Mouse (Mus musculus): ENCODE data around the gene Zfp811. TPM values are rescaled to one million over a fixed set of nuclear protein-coding genes. Genes with fewer than 3 reads are reported as not detected.
A peak's percentile ranks its signal among the peaks of the same experiment; 100 is the strongest.

The Zfp811 gene
- polyA plus RNA-seq, 1 experiment: 0.01 TPM

GRCm38 (mm10) chr17:32789244-32789643, 20.5 kb downstream of the Zfp811 start:
- no peak for TF ChIP-seq MYOD1 (IDR thresholded peaks at IDR 0.05; ENCODE audit: control insufficient read depth, insufficient read length, low read depth)
- no peak for TF ChIP-seq MAX (IDR thresholded peaks at IDR 0.05)
- TF ChIP-seq CTCF (IDR thresholded peaks at IDR 0.05; ENCODE audit: control insufficient read depth, insufficient read depth, insufficient read length): no peak
- no peak for TF ChIP-seq USF1 (IDR thresholded peaks at IDR 0.05; ENCODE audit: low read depth)
- no peak for TF ChIP-seq MYOG (IDR thresholded peaks at IDR 0.05; ENCODE audit: control insufficient read depth, extremely low read depth, insufficient read length)
- no peak for TF ChIP-seq CEBPB (IDR thresholded peaks at IDR 0.05; ENCODE audit: low read depth)
- TF ChIP-seq FOSL1 (IDR thresholded peaks at IDR 0.05; ENCODE audit: insufficient read depth, low read length, poor library complexity, severe bottlenecking): no peak
- Histone ChIP-seq H3K36me3 (ENCODE audit: control insufficient read depth, insufficient read depth) (peaks cover 17% of the 10 kb centered on the region), H3ac (ENCODE audit: control insufficient read depth, insufficient read length, low read depth) (no peak overlapping the region), H3K79me3 (ENCODE audit: low read depth) (peaks cover 31% of the 10 kb centered on the region), H3K27me3 (ENCODE audit: control insufficient read depth, insufficient read depth, insufficient read length) (no peaks in the 10 kb centered on the region), H3K4me3 (ENCODE audit: insufficient read depth, poor library complexity, severe bottlenecking) (no peak overlapping the region), H3K79me2 (ENCODE audit: control insufficient read depth, insufficient read depth) (peaks cover 38% of the 10 kb centered on the region)

DNA sequence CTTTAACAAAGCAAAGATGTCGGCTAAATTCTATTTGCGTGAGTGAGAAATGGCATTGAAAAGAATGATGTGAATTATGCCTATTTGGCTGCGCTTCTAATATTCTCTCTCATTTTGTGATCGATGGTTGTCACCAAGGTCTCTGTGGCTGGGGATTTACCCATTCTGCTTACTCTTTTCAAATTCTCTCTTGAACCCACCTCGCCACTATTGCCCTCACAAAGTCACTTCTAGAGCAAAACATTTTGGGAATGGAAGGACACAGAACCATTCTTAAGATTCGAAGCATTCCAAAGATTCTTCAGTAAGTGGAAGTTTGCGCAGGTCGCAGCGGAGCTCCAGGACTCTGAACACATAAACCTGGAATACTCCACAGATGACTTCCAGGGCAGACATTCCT, 21.2 kb downstream of the Zfp811 start:
- Histone ChIP-seq H3K79me2 (ENCODE audit: control insufficient read depth, insufficient read depth) (peaks cover 45% of the 10 kb centered on the region), H3ac (ENCODE audit: control insufficient read depth, insufficient read length, low read depth) (no peak overlapping the region), H3K4me3 (ENCODE audit: insufficient read depth, poor library complexity, severe bottlenecking) (peak overlapping the region; percentile 86), H3K36me3 (ENCODE audit: control insufficient read depth, insufficient read depth) (peaks cover 24% of the 10 kb centered on the region), H3K27me3 (ENCODE audit: control insufficient read depth, insufficient read depth, insufficient read length) (no peaks in the 10 kb centered on the region), H3K79me3 (ENCODE audit: low read depth) (peaks cover 38% of the 10 kb centered on the region)
- TF ChIP-seq MYOD1 (IDR thresholded peaks at IDR 0.05; ENCODE audit: control insufficient read depth, insufficient read length, low read depth): no peak

GRCm38 (mm10) chr17:32788094-32788559, 21.6 kb downstream of the Zfp811 start, which contains the start of gene Zfp871:
Gene Zfp871, minus strand, starts transcription at chr17:32788287.
- TF ChIP-seq MAX (IDR thresholded peaks at IDR 0.05) (peak; percentile 64), USF1 (IDR thresholded peaks at IDR 0.05; ENCODE audit: low read depth) (peak; percentile 99), CEBPB (IDR thresholded peaks at IDR 0.05; ENCODE audit: low read depth) (no peak), FOSL1 (IDR thresholded peaks at IDR 0.05; ENCODE audit: insufficient read depth, low read length, poor library complexity, severe bottlenecking) (no peak)
- Histone ChIP-seq H3K27me3 (ENCODE audit: control insufficient read depth, insufficient read depth, insufficient read length) (no peaks in the 10 kb centered on the region), H3K79me3 (ENCODE audit: low read depth) (peaks cover 43% of the 10 kb centered on the region), H3K4me3 (ENCODE audit: insufficient read depth, poor library complexity, severe bottlenecking) (peak within 1 kb of the TSS; percentile 86), H3K79me2 (ENCODE audit: control insufficient read depth, insufficient read depth) (peaks cover 49% of the 10 kb centered on the region), H3K36me3 (ENCODE audit: control insufficient read depth, insufficient read depth) (peaks cover 28% of the 10 kb centered on the region), H3ac (ENCODE audit: control insufficient read depth, insufficient read length, low read depth) (peak within 1 kb of the TSS; percentile 85)

- Histone ChIP-seq H3K36me3 (ENCODE audit: control insufficient read depth, insufficient read depth) (peaks cover 31% of the 10 kb centered on the region), H3K79me2 (ENCODE audit: control insufficient read depth, insufficient read depth) (peaks cover 55% of the 10 kb centered on the region), H3K4me3 (ENCODE audit: insufficient read depth, poor library complexity, severe bottlenecking) (peak overlapping the region; percentile 86), H3K79me3 (ENCODE audit: low read depth) (peaks cover 48% of the 10 kb centered on the region), H3ac (ENCODE audit: control insufficient read depth, insufficient read length, low read depth) (peak overlapping the region; percentile 85), H3K27me3 (ENCODE audit: control insufficient read depth, insufficient read depth, insufficient read length) (no peaks in the 10 kb centered on the region)
- TF ChIP-seq CEBPB (IDR thresholded peaks at IDR 0.05; ENCODE audit: low read depth) (no peak), MYOD1 (IDR thresholded peaks at IDR 0.05; ENCODE audit: control insufficient read depth, insufficient read length, low read depth) (no peak), MAX (IDR thresholded peaks at IDR 0.05) (no peak)
Observed at GRCm38 (mm10) chr17:32787436-32788093, 22.2 kb downstream of the Zfp811 start.

- TF ChIP-seq FOSL1 (IDR thresholded peaks at IDR 0.05; ENCODE audit: insufficient read depth, low read length, poor library complexity, severe bottlenecking) (no peak), CTCF (IDR thresholded peaks at IDR 0.05; ENCODE audit: control insufficient read depth, insufficient read depth, insufficient read length) (no peak), MYOG (IDR thresholded peaks at IDR 0.05; ENCODE audit: control insufficient read depth, extremely low read depth, insufficient read length) (no peak), CEBPB (IDR thresholded peaks at IDR 0.05; ENCODE audit: low read depth) (no peak), USF1 (IDR thresholded peaks at IDR 0.05; ENCODE audit: low read depth) (no peak), MYOD1 (IDR thresholded peaks at IDR 0.05; ENCODE audit: control insufficient read depth, insufficient read length, low read depth) (no peak), MAX (IDR thresholded peaks at IDR 0.05) (no peak)
Observed at GRCm38 (mm10) chr17:32786944-32787343, 22.8 kb downstream of the Zfp811 start.

DNA sequence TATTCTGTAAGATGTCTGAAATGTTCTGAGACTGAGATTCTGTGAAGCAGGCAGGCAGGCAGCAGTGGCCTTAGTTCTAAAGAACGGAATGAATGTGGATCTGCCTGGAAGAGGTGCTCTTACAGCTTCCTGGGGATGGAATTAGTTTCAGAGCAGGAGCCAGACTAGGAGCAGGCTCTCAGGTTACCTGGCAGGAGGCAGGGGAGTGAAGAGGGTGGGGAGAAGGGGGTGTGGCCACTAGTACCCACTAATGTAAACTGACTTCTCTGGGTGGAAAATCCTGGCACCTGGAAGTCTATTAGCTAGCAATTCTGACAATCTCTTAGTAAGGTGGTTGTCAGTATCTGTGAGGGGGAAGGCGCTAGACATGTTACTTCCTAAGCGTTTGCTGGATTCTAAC, 24.1 kb downstream of the Zfp811 start:
- H3ac ChIP-seq (ENCODE audit: control insufficient read depth, insufficient read length, low read depth): no peak overlapping the region
- peaks cover 74% of the 10 kb centered on the region for H3K79me2 ChIP-seq (ENCODE audit: control insufficient read depth, insufficient read depth)
- TF ChIP-seq FOSL1 (IDR thresholded peaks at IDR 0.05; ENCODE audit: insufficient read depth, low read length, poor library complexity, severe bottlenecking) (no peak), CEBPB (IDR thresholded peaks at IDR 0.05; ENCODE audit: low read depth) (no peak), USF1 (IDR thresholded peaks at IDR 0.05; ENCODE audit: low read depth) (no peak), MAX (IDR thresholded peaks at IDR 0.05) (no peak), CTCF (IDR thresholded peaks at IDR 0.05; ENCODE audit: control insufficient read depth, insufficient read depth, insufficient read length) (no peak), MYOD1 (IDR thresholded peaks at IDR 0.05; ENCODE audit: control insufficient read depth, insufficient read length, low read depth) (no peak), MYOG (IDR thresholded peaks at IDR 0.05; ENCODE audit: control insufficient read depth, extremely low read depth, insufficient read length) (no peak)
- H3K79me3 ChIP-seq (ENCODE audit: low read depth): peaks cover 65% of the 10 kb centered on the region
- peaks cover 39% of the 10 kb centered on the region for H3K36me3 ChIP-seq (ENCODE audit: control insufficient read depth, insufficient read depth)
- no peaks in the 10 kb centered on the region for H3K27me3 ChIP-seq (ENCODE audit: control insufficient read depth, insufficient read depth, insufficient read length)
- no peak overlapping the region for H3K4me3 ChIP-seq (ENCODE audit: insufficient read depth, poor library complexity, severe bottlenecking)

More at GRCm38 (mm10) chr17:32786944-32787343, 22.8 kb downstream of the Zfp811 start:
- Histone ChIP-seq H3K4me3 (ENCODE audit: insufficient read depth, poor library complexity, severe bottlenecking) (peak overlapping the region; percentile 86), H3K79me3 (ENCODE audit: low read depth) (peaks cover 53% of the 10 kb centered on the region), H3ac (ENCODE audit: control insufficient read depth, insufficient read length, low read depth) (peak overlapping the region; percentile 62), H3K27me3 (ENCODE audit: control insufficient read depth, insufficient read depth, insufficient read length) (no peaks in the 10 kb centered on the region), H3K36me3 (ENCODE audit: control insufficient read depth, insufficient read depth) (peaks cover 31% of the 10 kb centered on the region), H3K79me2 (ENCODE audit: control insufficient read depth, insufficient read depth) (peaks cover 61% of the 10 kb centered on the region)

All from C2C12 (cell line).